Mouse (Mus musculus) hindbrain, postnatal 0 days (tissue): ENCODE data around the gene Pum1. TPM values are rescaled to one million over a fixed set of nuclear protein-coding genes. Genes with fewer than 3 reads are reported as not detected.

Experiments used
- ATAC-seq: fragments of 200-750 bp; cut with Nextera tagmentation; 2 replicates; pipeline ENCODE4 v1.8.0; 2017; ENCODE audit warnings: mild to moderate bottlenecking, moderate TSS enrichment, moderate library complexity
- DNase-seq: peaks from one replicate; pipeline ENCODE4 v3.0.0-alpha.2; 2015; ENCODE audit warnings: low spot score
- H3K27ac ChIP-seq: fragments of 300-500 bp; sonication (generic); 2 replicates; pipeline ENCODE4 v1.5.1; 2014; ENCODE audit warnings: mild to moderate bottlenecking
- H3K27me3 ChIP-seq: fragments of 300-500 bp; sonication (generic); 2 replicates; pipeline ENCODE4 v1.6.1; 2014; ENCODE audit warnings: low read length, mixed read lengths; ENCODE audit not compliant: insufficient read depth
- H3K36me3 ChIP-seq: fragments of 300-500 bp; sonication (generic); 2 replicates; pipeline ENCODE4 v1.6.1; 2014; ENCODE audit warnings: low read length, mixed read lengths; ENCODE audit not compliant: insufficient read depth
- H3K4me1 ChIP-seq: fragments of 300-500 bp; sonication (generic); 2 replicates; pipeline ENCODE4 v1.6.1; 2014; ENCODE audit warnings: antibody characterized with exemption, low read length, mixed read lengths; ENCODE audit not compliant: insufficient read depth
- H3K4me2 ChIP-seq: fragments of 300-500 bp; sonication (generic); 2 replicates; pipeline ENCODE4 v1.6.1; 2014; ENCODE audit warnings: low read depth, mild to moderate bottlenecking, low read length, moderate library complexity, mixed read lengths
- H3K4me3 ChIP-seq: fragments of 300-500 bp; sonication (generic); 2 replicates; pipeline ENCODE4 v1.5.1; 2014; ENCODE audit warnings: low read length
- H3K9ac ChIP-seq: fragments of 300-500 bp; sonication (generic); replicated peaks from 2 replicates; pipeline ENCODE4 v1.6.1; 2014; ENCODE audit warnings: mild to moderate bottlenecking, low read length, moderate library complexity, mixed read lengths
- H3K9me3 ChIP-seq: fragments of 300-500 bp; sonication (generic); 2 replicates; pipeline ENCODE4 v1.6.1; 2016; ENCODE audit warnings: low read length, mixed read lengths
- CTCF ChIP-seq: IDR thresholded peaks from 2 replicates; pipeline ENCODE4 v1.5.1; 2016; ENCODE audit warnings: antibody characterized with exemption, control low read depth, low read depth
- WGBS: fragments of 180-500 bp; shearing (Covaris S2); extraction: QIAGEN DNeasy Blood & Tissue Kit; methylation state at CpG from one replicate; pipeline ENCODE4 v1.1.7; 2014; 5-methylcytosine and 5-hydroxymethylcytosine counted together
- polyA plus RNA-seq: library from polyadenylated mRNA; unstranded; fragments of >200 nt; fragmentation: Nextera tagmentation; extraction: Ambion mirVana; gene quantifications from 2 replicates; pipeline ENCODE4 v1.2.1, GENCODE M21; 2015
- total RNA-seq: library from RNA; depleted of rRNA; stranded (reverse); fragments of >200 nt; gene quantifications from 2 replicates; pipeline ENCODE4 v1.2.3, GENCODE M21; 2014

The Pum1 gene
- total and polyA plus RNA-seq, 2 experiments from 2014 or later, result 64.9 to 84.4 TPM

GRCm38 (mm10) chr4:130704615-130705014, 41.5 kb downstream of the Pum1 start:
- Histone ChIP-seq H3K9ac (no peak overlapping the region), H3K4me2 (no peak overlapping the region), H3K9me3 (no peaks in the 10 kb centered on the region), H3K4me3 (no peak overlapping the region), H3K27me3 (no peaks in the 10 kb centered on the region), H3K27ac (no peak overlapping the region), H3K4me1 (no peaks in the 10 kb centered on the region), H3K36me3 (peaks cover 3% of the 10 kb centered on the region; the same call in 1 of the 2 replicates)
- 96% methylated on average over 4 of the region's 4 CpGs for WGBS
- TF ChIP-seq CTCF, result no peak
- ATAC-seq, result no peak
- DNase-seq, result no peak

- Histone ChIP-seq H3K27ac (no peak overlapping the region), H3K4me2 (no peak overlapping the region), H3K9me3 (no peaks in the 10 kb centered on the region), H3K27me3 (no peaks in the 10 kb centered on the region), H3K9ac (no peak overlapping the region), H3K4me1 (no peaks in the 10 kb centered on the region), H3K36me3 (peaks cover 3% of the 10 kb centered on the region; the same call in 1 of the 2 replicates), H3K4me3 (no peak overlapping the region)
- WGBS, result 79% methylated on average over 3 of the region's 3 CpGs
- TF ChIP-seq CTCF, result no peak
- DNase-seq, result no peak
- no peak for ATAC-seq
Measured at GRCm38 (mm10) chr4:130706215-130707000, 43.3 kb downstream of the Pum1 start.

- WGBS, result 56% methylated on average over 5 of the region's 5 CpGs
Measured at GRCm38 (mm10) chr4:130711353-130711848, 48.3 kb downstream of the Pum1 start.

GRCm38 (mm10) chr4:130712341-130712740, 49.2 kb downstream of the Pum1 start:
- Histone ChIP-seq H3K4me1 (no peaks in the 10 kb centered on the region), H3K9me3 (no peaks in the 10 kb centered on the region), H3K36me3 (no peaks in the 10 kb centered on the region), H3K9ac (no peak overlapping the region), H3K4me3 (no peak overlapping the region), H3K27me3 (no peaks in the 10 kb centered on the region), H3K4me2 (no peak overlapping the region), H3K27ac (no peak overlapping the region)
- no peak for TF ChIP-seq CTCF
- WGBS, result 87% methylated on average over 3 of the region's 3 CpGs
- ATAC-seq (no peak), DNase-seq (no peak)

More at GRCm38 (mm10) chr4:130711353-130711848, 48.3 kb downstream of the Pum1 start:
- no peak for ATAC-seq
- no peaks in the 10 kb centered on the region for H3K9me3 ChIP-seq
- H3K27ac ChIP-seq, result no peak overlapping the region
- no peaks in the 10 kb centered on the region for H3K4me1 ChIP-seq
- no peaks in the 10 kb centered on the region for H3K27me3 ChIP-seq
- no peak overlapping the region for H3K9ac ChIP-seq
- H3K4me3 ChIP-seq, result no peak overlapping the region
- DNase-seq, result no peak
- no peak for TF ChIP-seq CTCF
- H3K36me3 ChIP-seq, result no peaks in the 10 kb centered on the region
- H3K4me2 ChIP-seq, result no peak overlapping the region

- DNase-seq (no peak), ATAC-seq (no peak)
- WGBS, result 83% methylated on average over 5 of the region's 5 CpGs
- H3K4me1 ChIP-seq, result no peaks in the 10 kb centered on the region
- H3K27ac ChIP-seq, result no peak overlapping the region
- no peak overlapping the region for H3K9ac ChIP-seq
- H3K4me2 ChIP-seq, result no peak overlapping the region
- H3K36me3 ChIP-seq, result no peaks in the 10 kb centered on the region
- no peak for TF ChIP-seq CTCF
- H3K27me3 ChIP-seq, result no peaks in the 10 kb centered on the region
- H3K9me3 ChIP-seq, result no peaks in the 10 kb centered on the region
- H3K4me3 ChIP-seq, result no peak overlapping the region
Measured at GRCm38 (mm10) chr4:130713430-130713829, 50.3 kb downstream of the Pum1 start.

- Histone ChIP-seq H3K27ac (no peak overlapping the region), H3K4me1 (no peaks in the 10 kb centered on the region), H3K9ac (no peak overlapping the region), H3K4me3 (no peak overlapping the region), H3K9me3 (no peaks in the 10 kb centered on the region), H3K27me3 (no peaks in the 10 kb centered on the region), H3K36me3 (0 out of 2 replicates have a peak, but pooled peaks cover 4% of the 10 kb centered on the region), H3K4me2 (no peak overlapping the region)
- no peak for TF ChIP-seq CTCF
- DNase-seq (no peak), ATAC-seq (no peak)
Measured at GRCm38 (mm10) chr4:130715126-130715525, 52.0 kb downstream of the Pum1 start.

GRCm38 (mm10) chr4:130715623-130716022, 52.5 kb downstream of the Pum1 start:
- H3K27me3 ChIP-seq, result no peaks in the 10 kb centered on the region
- 0 out of 2 replicates have a peak, but pooled peaks cover 4% of the 10 kb centered on the region for H3K36me3 ChIP-seq
- H3K4me3 ChIP-seq, result no peak overlapping the region
- DNase-seq (no peak), ATAC-seq (no peak)
- no peak for TF ChIP-seq CTCF
- no peaks in the 10 kb centered on the region for H3K4me1 ChIP-seq
- no peaks in the 10 kb centered on the region for H3K9me3 ChIP-seq
- H3K4me2 ChIP-seq, result no peak overlapping the region
- no peak overlapping the region for H3K9ac ChIP-seq
- H3K27ac ChIP-seq, result no peak overlapping the region
